Mouse (Mus musculus) lung, embryonic 16.5 days (tissue): ENCODE measurements around the gene Cers6. TPM values are rescaled to one million over a fixed set of nuclear protein-coding genes. Genes with fewer than 3 reads are reported as not detected.

Experiments used
- ATAC-seq: fragments of 200-750 bp; cut with Nextera tagmentation; 2 replicates; pipeline ENCODE4 v1.8.0; 2017; ENCODE audit warnings: low read depth, mild to moderate bottlenecking, moderate library complexity
- H3K27ac ChIP-seq: fragments of 300-500 bp; sonication (generic); 2 replicates; pipeline ENCODE4 v1.5.1; 2014; ENCODE audit warnings: mild to moderate bottlenecking, control low read depth, low read length
- H3K27me3 ChIP-seq: fragments of 300-500 bp; sonication (generic); 2 replicates; pipeline ENCODE4 v1.6.1; 2014; ENCODE audit warnings: low read depth, low read length, mixed read lengths; ENCODE audit not compliant: control insufficient read depth, insufficient read depth
- H3K36me3 ChIP-seq: fragments of 300-500 bp; sonication (generic); 2 replicates; pipeline ENCODE4 v1.6.1; 2014; ENCODE audit warnings: low read length; ENCODE audit not compliant: control insufficient read depth, insufficient read depth
- H3K4me1 ChIP-seq: fragments of 300-500 bp; sonication (generic); replicated peaks from 2 replicates; pipeline ENCODE4 v1.6.1; 2014; ENCODE audit warnings: low read length, mixed read lengths; ENCODE audit not compliant: control insufficient read depth, insufficient read depth
- H3K4me2 ChIP-seq: fragments of 300-500 bp; sonication (generic); 2 replicates; pipeline ENCODE4 v1.6.1; 2014; ENCODE audit warnings: low read depth, low read length, control low read depth
- H3K4me3 ChIP-seq: fragments of 300-500 bp; sonication (generic); 2 replicates; pipeline ENCODE4 v1.5.1; 2014; ENCODE audit warnings: mild to moderate bottlenecking, low read length, control low read depth
- H3K9ac ChIP-seq: fragments of 300-500 bp; sonication (generic); 2 replicates; pipeline ENCODE4 v1.6.1; 2014; ENCODE audit warnings: low read length, control low read depth
- H3K9me3 ChIP-seq: fragments of 300-500 bp; sonication (generic); 2 replicates; pipeline ENCODE4 v1.6.1; 2016; ENCODE audit warnings: low read length; ENCODE audit not compliant: control insufficient read depth
- WGBS: fragments of 180-500 bp; shearing (Covaris S2); extraction: QIAGEN DNeasy Blood & Tissue Kit; methylation state at CpG from one replicate; pipeline ENCODE4 v1.1.7; 2014; 5-methylcytosine and 5-hydroxymethylcytosine counted together
- polyA plus RNA-seq: library from polyadenylated mRNA; unstranded; fragments of >200 nt; fragmentation: Nextera tagmentation; extraction: Ambion mirVana; gene quantifications from 2 replicates; pipeline ENCODE4 v1.2.1, GENCODE M21; 2015

The Cers6 gene
- polyA plus RNA-seq, 1 experiment from 2014 or later, result 19.7 TPM

DNA sequence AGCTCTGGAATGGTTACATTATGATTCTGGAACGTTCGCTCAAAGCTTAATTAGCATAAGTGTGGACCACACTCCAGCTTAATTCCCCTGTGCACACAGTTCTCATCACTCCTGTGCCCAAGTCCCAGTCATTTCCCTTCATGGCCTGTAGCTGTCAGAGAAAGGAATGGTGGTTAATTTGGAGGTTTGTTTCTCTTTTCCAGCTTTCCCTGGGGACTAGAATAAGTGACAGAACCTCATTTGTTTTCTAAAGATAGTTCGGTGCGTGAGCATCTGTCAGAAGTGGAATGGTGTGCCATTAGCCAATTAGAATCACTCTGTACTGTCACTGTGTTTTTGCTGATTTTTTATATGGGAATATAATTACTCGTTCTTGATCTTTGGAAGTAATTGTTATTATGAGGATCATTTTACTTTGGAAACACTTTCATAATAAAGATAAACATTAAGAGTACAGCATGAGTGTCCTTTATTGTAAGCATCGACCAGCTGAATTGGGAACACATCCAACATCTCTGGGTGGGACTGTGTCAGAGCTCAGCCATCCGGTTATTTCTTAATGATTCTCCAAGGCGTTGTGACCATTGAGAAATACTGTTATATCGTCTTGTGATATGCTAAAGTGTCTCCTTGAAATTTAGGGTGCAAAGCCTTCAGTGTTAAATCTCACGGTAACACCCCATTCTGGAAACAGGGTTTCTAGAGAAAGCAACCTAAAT, 252.7 kb downstream of the Cers6 start:
- Histone ChIP-seq H3K4me2 (no peak overlapping the region), H3K27ac (0 out of 2 replicates have a peak overlapping the region, but pooled peaks have one; percentile 8), H3K36me3 (0 out of 2 replicates have a peak, but pooled peaks cover 2% of the 10 kb centered on the region), H3K9ac (no peak overlapping the region), H3K27me3 (no peaks in the 10 kb centered on the region), H3K4me3 (no peak overlapping the region), H3K9me3 (peaks cover 2% of the 10 kb centered on the region; the same call in 1 of the 2 replicates), H3K4me1 (peaks cover 5% of the 10 kb centered on the region)
- 46% methylated on average over 10 of the region's 10 CpGs for WGBS
- ATAC-seq, result peak; percentile 91

DNA sequence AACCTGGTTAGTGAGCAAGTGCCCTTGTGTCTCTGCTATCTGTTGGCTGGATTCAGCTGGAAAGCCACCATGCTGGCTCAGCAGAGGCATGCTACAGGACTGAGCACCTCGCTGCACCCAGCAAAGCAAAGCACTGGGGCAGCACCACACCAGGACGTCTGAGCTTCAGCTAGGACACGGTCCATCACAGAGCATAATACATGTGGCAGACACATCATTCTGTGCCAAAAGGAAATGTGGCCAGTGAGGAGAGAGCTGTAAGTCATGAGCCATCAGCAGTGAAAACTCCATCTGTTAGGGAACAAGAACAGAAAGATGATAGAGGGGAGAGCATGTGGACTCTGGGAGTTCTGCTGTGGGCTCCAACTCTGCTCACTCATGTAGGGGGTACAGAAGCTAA, 254.7 kb downstream of the Cers6 start:
- Histone ChIP-seq H3K9me3 (peaks cover 2% of the 10 kb centered on the region; the same call in 1 of the 2 replicates), H3K4me1 (no peaks in the 10 kb centered on the region), H3K27me3 (no peaks in the 10 kb centered on the region), H3K4me2 (no peak overlapping the region), H3K4me3 (no peak overlapping the region), H3K36me3 (0 out of 2 replicates have a peak, but pooled peaks cover 2% of the 10 kb centered on the region), H3K9ac (no peak overlapping the region), H3K27ac (no peak overlapping the region)
- no peak for ATAC-seq
- WGBS, result 78% methylated on average over 3 of the region's 3 CpGs

DNA sequence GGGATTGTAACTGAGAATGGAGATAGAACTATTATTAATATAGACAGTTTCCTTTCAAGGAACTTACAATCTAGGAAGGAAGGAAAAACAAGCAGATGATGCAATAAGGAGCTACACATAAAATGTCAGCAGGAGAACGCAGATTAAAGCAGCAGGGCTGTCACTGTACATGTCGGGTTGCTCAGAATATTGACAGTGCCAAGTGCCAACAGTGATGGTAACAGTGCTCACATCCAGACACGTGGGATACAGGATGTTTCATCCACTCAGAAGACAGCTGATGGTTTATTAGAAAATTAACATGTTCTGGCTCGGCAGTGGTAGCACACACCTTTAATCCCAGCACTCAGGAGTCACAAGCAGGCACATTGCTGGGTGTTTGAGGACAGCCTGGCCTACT, 255.5 kb downstream of the Cers6 start:
- no peak for ATAC-seq
- H3K9me3 ChIP-seq, result peaks cover 2% of the 10 kb centered on the region; the same call in 1 of the 2 replicates
- H3K4me1 ChIP-seq, result no peaks in the 10 kb centered on the region
- H3K27me3 ChIP-seq, result no peaks in the 10 kb centered on the region
- H3K4me3 ChIP-seq, result no peak overlapping the region
- 54% methylated on average over 4 of the region's 4 CpGs for WGBS
- no peak overlapping the region for H3K4me2 ChIP-seq
- 0 out of 2 replicates have a peak, but pooled peaks cover 2% of the 10 kb centered on the region for H3K36me3 ChIP-seq
- H3K27ac ChIP-seq, result no peak overlapping the region
- no peak overlapping the region for H3K9ac ChIP-seq

DNA sequence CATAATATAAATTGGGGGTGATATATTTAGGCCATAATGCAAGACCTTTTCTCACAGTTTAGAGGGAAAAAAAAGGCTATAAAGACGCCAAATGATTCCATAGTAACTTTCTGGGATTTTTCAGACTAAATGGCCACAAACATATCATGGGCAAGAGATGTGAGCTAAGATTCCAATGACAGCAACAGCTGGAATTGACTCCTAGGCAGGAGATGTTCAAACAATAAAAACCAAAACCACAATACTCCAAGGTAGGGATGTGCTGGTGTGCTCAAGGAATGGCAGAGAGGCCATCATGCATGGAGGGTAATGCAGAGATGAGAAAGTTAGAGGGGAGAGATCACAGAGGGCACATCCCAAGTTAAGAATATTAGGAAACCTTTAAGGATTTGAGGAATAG, 257.8 kb downstream of the Cers6 start:
- H3K27me3 ChIP-seq, result no peaks in the 10 kb centered on the region
- no peak for ATAC-seq
- H3K36me3 ChIP-seq, result 0 out of 2 replicates have a peak, but pooled peaks cover 2% of the 10 kb centered on the region
- no peaks in the 10 kb centered on the region for H3K4me1 ChIP-seq
- H3K4me2 ChIP-seq, result no peak overlapping the region
- H3K9me3 ChIP-seq, result peaks cover 2% of the 10 kb centered on the region; the same call in 1 of the 2 replicates
- H3K4me3 ChIP-seq, result no peak overlapping the region
- 78% methylated on average over 1 of the region's 1 CpGs for WGBS
- H3K27ac ChIP-seq, result no peak overlapping the region
- no peak overlapping the region for H3K9ac ChIP-seq

DNA sequence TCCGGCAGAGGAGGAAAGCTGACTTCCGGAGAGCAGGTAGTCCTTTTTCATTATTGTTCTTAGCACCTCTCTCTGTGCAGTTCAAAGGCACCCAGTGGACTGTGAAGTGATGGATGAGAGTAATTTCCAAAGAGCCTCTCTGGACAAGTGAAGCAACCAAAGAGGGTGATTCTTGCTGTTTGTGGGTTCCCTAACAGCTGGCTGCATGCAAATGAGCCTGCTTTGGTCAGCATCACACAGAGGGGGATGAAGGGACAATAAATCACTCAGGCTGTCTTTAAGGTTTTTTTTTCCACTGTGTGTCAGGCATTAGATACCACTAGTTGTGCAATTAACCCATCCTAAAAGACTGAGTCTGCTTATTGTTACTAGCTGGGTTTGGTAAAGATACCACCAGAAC, 258.5 kb downstream of the Cers6 start:
- Histone ChIP-seq H3K27ac (no peak overlapping the region), H3K4me1 (no peaks in the 10 kb centered on the region), H3K4me3 (no peak overlapping the region), H3K36me3 (0 out of 2 replicates have a peak, but pooled peaks cover 2% of the 10 kb centered on the region), H3K9me3 (peaks cover 2% of the 10 kb centered on the region; the same call in 1 of the 2 replicates), H3K9ac (no peak overlapping the region), H3K4me2 (no peak overlapping the region), H3K27me3 (no peaks in the 10 kb centered on the region)
- no peak for ATAC-seq
- 38% methylated on average over 2 of the region's 2 CpGs for WGBS

DNA sequence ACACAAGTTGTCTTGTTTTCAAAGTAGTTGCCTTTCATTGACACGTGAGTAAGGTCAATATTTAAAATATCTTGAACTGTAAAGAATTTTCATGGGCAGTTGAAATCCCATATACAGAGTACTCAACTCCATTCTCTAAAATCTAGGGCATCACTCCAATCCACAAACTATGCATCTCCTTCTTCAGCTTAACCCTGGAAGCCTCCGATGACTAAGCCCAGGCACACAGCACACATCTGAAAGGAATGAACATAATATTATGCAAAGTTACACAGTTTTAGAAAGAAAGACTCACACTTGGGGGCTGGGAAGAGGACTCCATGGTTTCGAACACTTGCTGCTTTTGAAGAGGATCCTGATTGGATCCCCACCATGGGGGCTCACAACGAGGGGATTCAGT, 260.4 kb downstream of the Cers6 start:
- H3K36me3 ChIP-seq, result no peaks in the 10 kb centered on the region
- WGBS, result 74% methylated on average over 4 of the region's 4 CpGs
- H3K9me3 ChIP-seq, result no peaks in the 10 kb centered on the region
- H3K9ac ChIP-seq, result no peak overlapping the region
- no peak for ATAC-seq
- H3K4me1 ChIP-seq, result no peaks in the 10 kb centered on the region
- no peak overlapping the region for H3K27ac ChIP-seq
- H3K27me3 ChIP-seq, result no peaks in the 10 kb centered on the region
- H3K4me2 ChIP-seq, result no peak overlapping the region
- no peak overlapping the region for H3K4me3 ChIP-seq

DNA sequence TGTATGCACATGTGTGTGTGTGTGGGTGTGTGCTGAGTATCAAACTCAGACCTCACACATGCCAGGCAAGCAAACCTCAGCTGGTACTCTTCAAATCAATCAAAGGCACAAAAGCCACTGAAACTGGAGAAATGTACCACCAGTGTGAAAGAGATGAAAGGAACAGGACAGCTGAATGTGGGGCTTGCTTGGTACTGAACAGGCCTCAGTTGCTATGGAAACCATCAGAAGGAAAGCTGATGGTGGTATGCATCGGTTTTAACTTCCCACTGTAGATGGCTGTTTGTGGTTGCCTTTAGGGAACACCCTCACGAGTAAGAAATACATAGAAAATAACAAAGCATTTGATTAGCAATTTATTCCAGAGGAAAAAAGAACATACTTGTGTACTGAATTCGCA, 264.2 kb downstream of the Cers6 start:
- H3K27ac ChIP-seq, result no peak overlapping the region
- no peak overlapping the region for H3K4me2 ChIP-seq
- no peak overlapping the region for H3K4me3 ChIP-seq
- 71% methylated on average over 3 of the region's 3 CpGs for WGBS
- peaks cover 16% of the 10 kb centered on the region for H3K4me1 ChIP-seq
- H3K9me3 ChIP-seq, result no peaks in the 10 kb centered on the region
- H3K36me3 ChIP-seq, result no peaks in the 10 kb centered on the region
- ATAC-seq, result no peak
- no peak overlapping the region for H3K9ac ChIP-seq
- no peaks in the 10 kb centered on the region for H3K27me3 ChIP-seq

DNA sequence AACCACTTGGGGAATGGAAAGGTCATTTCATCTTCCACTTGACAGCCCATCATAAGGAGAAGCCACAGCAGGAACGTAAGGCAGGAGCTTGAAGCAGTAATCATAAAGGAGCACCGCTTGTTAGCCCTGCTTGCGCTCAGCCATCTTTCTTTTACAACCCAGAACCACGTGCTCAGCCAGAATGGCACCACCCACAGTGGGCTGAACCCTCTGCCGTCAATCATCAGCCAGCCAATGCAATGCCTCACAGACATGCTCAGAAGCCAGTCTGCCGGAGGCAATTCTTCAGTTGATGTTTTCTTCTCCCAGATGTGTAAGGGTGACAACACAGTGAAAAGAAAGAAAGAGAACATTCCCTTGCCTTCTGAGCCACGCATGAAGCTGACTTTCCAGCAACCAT, 267.1 kb downstream of the Cers6 start:
- H3K9me3 ChIP-seq, result no peaks in the 10 kb centered on the region
- H3K9ac ChIP-seq, result no peak overlapping the region
- peak overlapping the region; percentile 66 for H3K27ac ChIP-seq
- no peak overlapping the region for H3K4me3 ChIP-seq
- no peaks in the 10 kb centered on the region for H3K36me3 ChIP-seq
- 75% methylated on average over 7 of the region's 7 CpGs for WGBS
- H3K4me1 ChIP-seq, result peaks cover 16% of the 10 kb centered on the region
- H3K4me2 ChIP-seq, result no peak overlapping the region; the same call in 1 of the 2 replicates
- ATAC-seq, result peak; percentile 39; the same call in 1 of the 2 replicates
- no peaks in the 10 kb centered on the region for H3K27me3 ChIP-seq

DNA sequence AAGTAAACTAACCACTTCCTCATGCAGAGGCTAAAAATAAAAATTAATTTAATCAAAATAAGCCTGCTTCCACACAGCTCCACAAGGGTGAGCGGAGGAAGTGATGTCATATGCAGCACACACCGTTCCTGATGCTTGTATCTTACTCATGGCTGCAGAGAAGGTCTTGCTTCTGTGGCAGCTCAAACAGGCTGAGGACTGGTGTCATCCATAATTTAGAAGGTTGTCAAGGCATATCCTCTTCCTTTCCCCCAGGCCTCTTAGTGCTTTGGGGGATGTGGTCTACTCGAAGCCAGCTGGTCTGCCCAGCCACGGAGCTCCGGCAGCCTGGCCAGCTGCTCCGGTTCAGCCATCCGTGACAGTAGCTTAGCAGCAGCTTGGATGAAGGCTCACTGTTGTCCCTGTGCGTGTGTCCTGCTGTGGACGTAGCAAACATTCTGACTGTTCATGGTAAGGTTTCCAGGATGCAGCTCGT, 267.7 kb downstream of the Cers6 start:
- Histone ChIP-seq H3K9ac (no peak overlapping the region), H3K4me2 (peak overlapping the region; percentile 23), H3K27ac (peak overlapping the region; percentile 79), H3K36me3 (no peaks in the 10 kb centered on the region), H3K9me3 (no peaks in the 10 kb centered on the region), H3K27me3 (no peaks in the 10 kb centered on the region), H3K4me3 (no peak overlapping the region), H3K4me1 (peaks cover 16% of the 10 kb centered on the region)
- 43% methylated on average over 10 of the region's 10 CpGs for WGBS
- peak; percentile 76 for ATAC-seq
